Mouse (Mus musculus) midbrain, embryonic 15.5 days (tissue): ENCODE measurements around the gene Ankib1. TPM values are rescaled to one million over a fixed set of nuclear protein-coding genes. Genes with fewer than 3 reads are reported as not detected.

Experiments
- microRNA-seq: library from miRNA; unstranded; fragments of <30 nt; microRNA quantifications from one replicate; pipeline ENCODE4, GENCODE M21; 2016
- polyA plus RNA-seq: library from polyadenylated mRNA; unstranded; fragments of >200 nt; fragmentation: Nextera tagmentation; extraction: Ambion mirVana; gene quantifications from 2 replicates; pipeline ENCODE4 v1.2.1, GENCODE M21; 2015

Ankib1 gene
- polyA plus RNA-seq, 1 experiment from 2014 or later, result 19.7 TPM

Small RNA genes lying within 50 kb of the gene (microRNA-seq; reads per million reads assigned to microRNA genes)
- gene Gm22926, result not detected
- gene Gm26238, result not detected

Other genes with a start within 250 kb of the Ankib1 start
- gene 1700109H08Rik, start 231.4 kb downstream of the Ankib1 start, polyA plus RNA-seq, result 2.5 and 3.7 TPM in 2 replicates
- gene Pex1, start 206.9 kb downstream of the Ankib1 start, polyA plus RNA-seq, result 22.6 and 30.2 TPM in 2 replicates
- 19.1 and 19.4 TPM in 2 replicates for gene Rbm48, start 206.3 kb downstream of the Ankib1 start, polyA plus RNA-seq
- gene Tmbim7, start 151.7 kb downstream of the Ankib1 start, polyA plus RNA-seq, result not detected in 2 replicates
- 56.1 and 59.5 TPM in 2 replicates for gene Gatad1, start 145.7 kb downstream of the Ankib1 start, polyA plus RNA-seq
- gene Krit1, start 259 bp upstream of the Ankib1 start, polyA plus RNA-seq, result 54.0 and 58.3 TPM in 2 replicates
- 0.14 and 0.26 TPM in 2 replicates for gene Lrrd1, start 42.2 kb upstream of the Ankib1 start, polyA plus RNA-seq
- 5.9 and 6.3 TPM in 2 replicates for gene Mterf1a, start 91.0 kb upstream of the Ankib1 start, polyA plus RNA-seq
- gene Akap9, start 125.1 kb upstream of the Ankib1 start, polyA plus RNA-seq, result 406 and 434 TPM in 2 replicates